In the genomic region with DNA sequence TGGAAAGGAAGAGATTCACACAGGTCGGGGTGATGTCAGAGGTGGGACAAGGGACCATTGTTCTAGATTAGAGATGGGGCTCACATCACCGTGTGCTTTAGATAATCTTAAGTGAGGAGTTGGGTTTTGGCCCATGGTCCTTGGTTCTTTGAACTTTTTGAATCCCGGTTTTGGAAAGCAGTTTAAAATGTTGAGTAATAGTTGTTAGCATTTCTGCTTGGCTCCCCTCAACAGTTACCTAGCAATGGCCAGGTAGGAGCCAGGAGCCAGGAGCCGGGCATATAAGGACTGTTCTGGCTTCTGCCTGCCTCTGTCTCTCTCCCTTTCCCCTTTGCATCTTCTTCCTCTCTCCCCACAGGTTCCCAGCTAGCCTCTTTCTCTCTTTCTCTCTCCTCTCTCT, we compare ENCODE assay signal across 15 mouse cellular contexts.
"Had no signal": no experiment of that assay in that cellular context is flagged by ENCODE, and none has a peak within 500 bp of the region (broad histone marks: within the 10 kb centered on the region; RNA-seq: fewer than 3 reads in every experiment).

No protein-coding gene starts in this region.

- H3K9ac ChIP-seq: liver, embryonic 14.5 days; midbrain, embryonic 13.5 days had no signal

- H3K4me3 ChIP-seq: megakaryocyte, embryonic 14.5 days; midbrain, embryonic 10.5 days; midbrain, embryonic 13.5 days had no signal

- H3K27ac ChIP-seq: liver, embryonic 14.5 days; macrophage; midbrain, embryonic 10.5 days; midbrain, embryonic 13.5 days had no signal

- H3K4me2 ChIP-seq: liver, embryonic 11.5 days; midbrain, embryonic 13.5 days had no signal

- H3K27me3 ChIP-seq: midbrain, embryonic 13.5 days had no signal

- H3K9me3 ChIP-seq: midbrain, embryonic 13.5 days had no signal

- ATAC-seq: lung, postnatal 0 days; midbrain, embryonic 13.5 days had no signal

- DNase-seq: kidney, adult 18-20 months; kidney, adult 9 months; kidney, postnatal 14 days; kidney, postnatal 4 days; left cerebral cortex, postnatal 4 days; thymus, adult 2 months; thymus, postnatal 14 days; thymus, postnatal 4 days had no signal
